Mouse (Mus musculus) G1E-ER4 (cell line): Measurements from ENCODE around the gene Dennd4c. TPM values are rescaled to one million over a fixed set of nuclear protein-coding genes. Genes with fewer than 3 reads are reported as not detected.

Source experiments
- GATA1 ChIP-seq: IDR thresholded peaks from one replicate; pipeline ENCODE4 v1.8.0; 2012; ENCODE audit warnings: low read length, inconsistent platforms
- polyA plus RNA-seq: library from polyadenylated mRNA; stranded (reverse); fragments of >175 nt; gene quantifications from 2 replicates; pipeline ENCODE4 v1.2.3, GENCODE M21; 2012

Dennd4c gene
- 5.7 and 8.5 TPM in 2 replicates for polyA plus RNA-seq

- TF ChIP-seq GATA1: no peak
Observed at GRCm38 (mm10) chr4:86748336-86749291, at the start of gene Dennd4c. TSS of gene Dennd4c (plus strand) at chr4:86748555.

- no peak for TF ChIP-seq GATA1
Observed at GRCm38 (mm10) chr4:86699161-86699865, 49.0 kb upstream of the Dennd4c start.

GRCm38 (mm10) chr4:86708801-86709200 lies 39.6 kb upstream of the Dennd4c start:
- TF ChIP-seq GATA1: no peak

- no peak for TF ChIP-seq GATA1
Observed at GRCm38 (mm10) chr4:86710034-86710650, 38.2 kb upstream of the Dennd4c start.

- TF ChIP-seq GATA1: no peak
Observed at GRCm38 (mm10) chr4:86710666-86711215, 37.6 kb upstream of the Dennd4c start.

- no peak for TF ChIP-seq GATA1
Observed at GRCm38 (mm10) chr4:86712751-86713195, 35.6 kb upstream of the Dennd4c start.

GRCm38 (mm10) chr4:86713518-86713917 lies 34.8 kb upstream of the Dennd4c start:
- TF ChIP-seq GATA1: no peak

GRCm38 (mm10) chr4:86715341-86715740 lies 33.0 kb upstream of the Dennd4c start:
- no peak for TF ChIP-seq GATA1

- no peak for TF ChIP-seq GATA1
Observed at GRCm38 (mm10) chr4:86717176-86717575, 31.2 kb upstream of the Dennd4c start.

GRCm38 (mm10) chr4:86718878-86719577 lies 29.3 kb upstream of the Dennd4c start:
- TF ChIP-seq GATA1: no peak

GRCm38 (mm10) chr4:86721856-86722358 lies 26.4 kb upstream of the Dennd4c start:
- TF ChIP-seq GATA1: no peak

GRCm38 (mm10) chr4:86725175-86725574 lies 23.2 kb upstream of the Dennd4c start:
- peak; percentile 30 for TF ChIP-seq GATA1

GRCm38 (mm10) chr4:86726141-86726540 lies 22.2 kb upstream of the Dennd4c start:
- TF ChIP-seq GATA1: no peak

GRCm38 (mm10) chr4:86729829-86730228 lies 18.5 kb upstream of the Dennd4c start:
- TF ChIP-seq GATA1: no peak
